Mouse (Mus musculus) cortical plate, adult 2 months (tissue): ENCODE measurements around the gene Nmrk2.

Experiments used
- CTCF ChIP-seq: fragments of 200-500 bp; IDR thresholded peaks from 2 replicates; pipeline ENCODE4 v1.5.1; 2011; ENCODE audit warnings: mild to moderate bottlenecking, control low read depth, low read length; ENCODE audit not compliant: insufficient read depth; ENCODE audit errors: extremely low read depth
- POLR2A ChIP-seq: fragments of 200-500 bp; IDR thresholded peaks from 2 replicates; pipeline ENCODE4 v1.6.1; 2011; ENCODE audit warnings: mild to moderate bottlenecking, low read length, control low read depth; ENCODE audit not compliant: insufficient read depth; ENCODE audit errors: extremely low read depth

DNA sequence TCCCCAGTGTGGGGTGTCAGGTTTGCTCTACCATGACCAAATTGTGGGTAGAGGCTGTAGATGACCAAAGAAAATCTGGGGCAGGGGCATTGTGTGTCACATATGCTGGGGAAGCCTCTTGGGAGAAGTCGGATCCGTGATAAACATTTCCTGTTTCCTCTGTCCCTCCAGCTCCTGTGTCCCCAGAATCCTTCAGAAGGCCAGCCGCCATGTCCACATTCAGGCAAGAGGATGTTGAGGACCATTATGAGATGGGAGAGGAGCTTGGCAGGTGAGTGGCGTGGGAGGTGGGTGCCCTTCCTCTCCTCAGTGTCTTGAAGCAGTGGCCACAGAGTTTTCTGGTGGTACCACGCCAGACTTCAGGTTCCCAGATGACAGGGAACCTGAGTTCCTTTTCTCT, 18.0 kb downstream of the Nmrk2 start, which contains the start of gene 4930442H23Rik:
- TF ChIP-seq CTCF (no peak), POLR2A (no peak)
